Mouse (Mus musculus) limb, embryonic 15.5 days (tissue): ENCODE data around the gene Fmnl1. TPM values are rescaled to one million over a fixed set of nuclear protein-coding genes. Genes with fewer than 3 reads are reported as not detected.
A peak's percentile ranks its signal among the peaks of the same experiment; 100 is the strongest.

Experiments
- ATAC-seq: fragments of 200-750 bp; cut with Nextera tagmentation; 2 replicates; pipeline ENCODE4 v1.8.0; 2017; ENCODE audit warnings: low read depth, moderate TSS enrichment; ENCODE audit not compliant: insufficient number of reproducible peaks, low FRiP score, low TSS enrichment
- H3K27ac ChIP-seq: fragments of 300-500 bp; sonication (generic); 2 replicates; pipeline ENCODE4 v1.5.1; 2015; ENCODE audit warnings: moderate library complexity, mild to moderate bottlenecking, inconsistent platforms
- H3K27me3 ChIP-seq: fragments of 300-500 bp; sonication (generic); 2 replicates; pipeline ENCODE4 v1.6.1; 2015; ENCODE audit warnings: inconsistent platforms
- H3K36me3 ChIP-seq: fragments of 300-500 bp; sonication (generic); 2 replicates; pipeline ENCODE4 v1.6.1; 2015; ENCODE audit warnings: inconsistent platforms
- H3K4me1 ChIP-seq: fragments of 300-500 bp; sonication (generic); 2 replicates; pipeline ENCODE4 v1.6.1; 2015; ENCODE audit warnings: inconsistent platforms
- H3K4me2 ChIP-seq: fragments of 300-500 bp; sonication (generic); 2 replicates; pipeline ENCODE4 v1.6.1; 2015; ENCODE audit warnings: mild to moderate bottlenecking, inconsistent platforms
- H3K4me3 ChIP-seq: fragments of 300-500 bp; sonication (generic); 2 replicates; pipeline ENCODE4 v1.5.1; 2015; ENCODE audit warnings: mild to moderate bottlenecking, inconsistent platforms
- H3K9ac ChIP-seq: fragments of 300-500 bp; sonication (generic); 2 replicates; pipeline ENCODE4 v1.6.1; 2015; ENCODE audit warnings: inconsistent platforms
- H3K9me3 ChIP-seq: fragments of 300-500 bp; sonication (generic); 2 replicates; pipeline ENCODE4 v1.6.1; 2016; ENCODE audit warnings: inconsistent platforms
- WGBS: fragments of 180-500 bp; shearing (Covaris S2); methylation state at CpG from one replicate; pipeline ENCODE4 v1.1.7; 2015; 5-methylcytosine and 5-hydroxymethylcytosine counted together
- polyA plus RNA-seq: library from polyadenylated mRNA; unstranded; fragments of >200 nt; fragmentation: Nextera tagmentation; extraction: Ambion mirVana; gene quantifications from 2 replicates; pipeline ENCODE4 v1.2.1, GENCODE M21; 2015

Gene Fmnl1
- polyA plus RNA-seq, 1 experiment from 2014 or later, result 2.4 TPM

GRCm38 (mm10) chr11:103141944-103142255 is 29.0 kb upstream of the Fmnl1 start:
- H3K9me3 ChIP-seq, result no peaks in the 10 kb centered on the region
- H3K4me2 ChIP-seq, result no peak overlapping the region
- ATAC-seq, result no peak
- no peak overlapping the region for H3K9ac ChIP-seq
- peaks cover 17% of the 10 kb centered on the region for H3K36me3 ChIP-seq
- no peak overlapping the region for H3K4me3 ChIP-seq
- peaks cover 30% of the 10 kb centered on the region for H3K4me1 ChIP-seq
- H3K27me3 ChIP-seq, result no peaks in the 10 kb centered on the region
- WGBS, result 53% methylated on average over 1 of the region's 1 CpGs
- peak overlapping the region; percentile 83 for H3K27ac ChIP-seq

DNA sequence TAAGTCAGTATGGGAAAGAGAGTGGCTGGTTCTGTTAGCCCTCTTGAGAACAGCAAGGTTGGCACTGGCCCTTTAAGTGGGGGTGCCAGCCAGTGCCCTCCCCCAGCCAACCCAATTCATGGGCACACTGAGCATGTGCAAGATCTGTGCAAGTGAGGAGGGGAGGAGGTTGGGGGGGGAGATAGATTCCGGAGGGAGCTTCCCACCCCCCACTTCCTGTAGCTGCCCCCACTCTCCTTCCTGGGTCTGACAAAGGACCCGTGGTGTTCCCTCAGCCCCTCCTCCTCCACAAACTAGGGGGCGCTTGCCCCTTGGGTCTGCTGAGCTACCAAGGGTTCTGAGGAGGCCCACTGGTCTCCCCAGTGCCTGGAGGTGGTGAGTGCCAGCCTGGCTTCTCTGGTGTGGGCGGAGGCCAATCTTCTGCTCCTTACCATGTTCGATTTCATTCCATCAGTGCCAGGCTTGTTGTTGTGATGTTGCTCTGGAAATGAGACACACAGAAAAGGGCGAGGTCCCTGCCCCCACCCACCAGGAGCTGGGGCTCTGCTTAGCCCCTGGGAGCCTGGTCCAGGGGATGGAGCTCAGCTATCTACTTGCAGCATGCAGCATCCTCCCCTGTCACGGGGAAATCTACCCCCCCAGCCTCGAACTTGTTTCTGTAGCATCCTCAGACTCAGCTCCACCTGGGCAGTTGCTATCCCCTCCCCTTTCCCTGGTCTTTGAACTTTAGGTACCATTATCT is 28.3 kb upstream of the Fmnl1 start:
- H3K36me3 ChIP-seq, result peaks cover 17% of the 10 kb centered on the region
- no peaks in the 10 kb centered on the region for H3K27me3 ChIP-seq
- H3K27ac ChIP-seq, result peak overlapping the region; percentile 83
- H3K4me2 ChIP-seq, result peak overlapping the region; percentile 31
- peak; percentile 52 for ATAC-seq
- peaks cover 30% of the 10 kb centered on the region for H3K4me1 ChIP-seq
- peak overlapping the region; percentile 26 for H3K4me3 ChIP-seq
- no peaks in the 10 kb centered on the region for H3K9me3 ChIP-seq
- WGBS, result 24% methylated on average over 8 of the region's 8 CpGs
- no peak overlapping the region for H3K9ac ChIP-seq

GRCm38 (mm10) chr11:103144309-103145285 is 26.3 kb upstream of the Fmnl1 start:
- Histone ChIP-seq H3K27ac (0 out of 2 replicates have a peak overlapping the region, but pooled peaks have one; percentile 14), H3K36me3 (peaks cover 2% of the 10 kb centered on the region; the same call in 1 of the 2 replicates), H3K4me3 (no peak overlapping the region), H3K4me2 (no peak overlapping the region), H3K9me3 (no peaks in the 10 kb centered on the region), H3K4me1 (peaks cover 30% of the 10 kb centered on the region), H3K27me3 (no peaks in the 10 kb centered on the region), H3K9ac (no peak overlapping the region)
- 33% methylated on average over 12 of the region's 12 CpGs for WGBS
- ATAC-seq, result no peak

GRCm38 (mm10) chr11:103146386-103146785 is 24.5 kb upstream of the Fmnl1 start:
- Histone ChIP-seq H3K4me2 (no peak overlapping the region), H3K4me3 (no peak overlapping the region), H3K27ac (no peak overlapping the region), H3K4me1 (peaks cover 19% of the 10 kb centered on the region), H3K9me3 (no peaks in the 10 kb centered on the region), H3K9ac (no peak overlapping the region), H3K27me3 (no peaks in the 10 kb centered on the region), H3K36me3 (no peaks in the 10 kb centered on the region)
- 87% methylated on average over 4 of the region's 4 CpGs for WGBS
- no peak for ATAC-seq

DNA sequence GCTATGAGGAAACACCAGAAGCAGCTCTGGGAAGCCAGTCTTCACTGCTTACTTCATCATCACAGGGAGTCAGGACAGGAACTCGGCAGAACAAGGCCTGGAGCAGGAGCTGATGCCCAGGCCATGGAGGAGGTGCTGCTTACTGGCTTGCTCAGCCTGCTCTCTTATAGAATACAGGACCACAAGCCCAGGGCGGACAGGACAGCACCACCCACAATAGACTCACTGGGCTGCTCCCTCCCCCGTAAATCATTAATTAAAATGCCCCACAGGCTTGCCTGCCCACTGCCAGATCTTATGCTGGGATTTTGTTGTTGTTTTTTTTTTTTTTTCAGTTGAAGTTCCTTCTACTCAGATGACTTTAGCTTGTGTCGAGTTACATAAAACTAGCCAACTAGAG is 23.1 kb upstream of the Fmnl1 start:
- peaks cover 6% of the 10 kb centered on the region for H3K4me1 ChIP-seq
- no peaks in the 10 kb centered on the region for H3K9me3 ChIP-seq
- no peak overlapping the region for H3K4me2 ChIP-seq
- no peak for ATAC-seq
- no peak overlapping the region for H3K27ac ChIP-seq
- H3K36me3 ChIP-seq, result no peaks in the 10 kb centered on the region
- no peaks in the 10 kb centered on the region for H3K27me3 ChIP-seq
- 51% methylated on average over 4 of the region's 4 CpGs for WGBS
- H3K4me3 ChIP-seq, result no peak overlapping the region
- no peak overlapping the region for H3K9ac ChIP-seq

- Histone ChIP-seq H3K4me2 (no peak overlapping the region), H3K9me3 (no peaks in the 10 kb centered on the region), H3K27ac (no peak overlapping the region), H3K36me3 (no peaks in the 10 kb centered on the region), H3K4me1 (peaks cover under 1% of the 10 kb centered on the region; the same call in 1 of the 2 replicates), H3K9ac (no peak overlapping the region), H3K27me3 (no peaks in the 10 kb centered on the region), H3K4me3 (no peak overlapping the region)
- no peak for ATAC-seq
- WGBS, result 90% methylated on average over 4 of the region's 4 CpGs
These were observed 21.1 kb upstream of the Fmnl1 start for GRCm38 (mm10) chr11:103149771-103150170.

DNA sequence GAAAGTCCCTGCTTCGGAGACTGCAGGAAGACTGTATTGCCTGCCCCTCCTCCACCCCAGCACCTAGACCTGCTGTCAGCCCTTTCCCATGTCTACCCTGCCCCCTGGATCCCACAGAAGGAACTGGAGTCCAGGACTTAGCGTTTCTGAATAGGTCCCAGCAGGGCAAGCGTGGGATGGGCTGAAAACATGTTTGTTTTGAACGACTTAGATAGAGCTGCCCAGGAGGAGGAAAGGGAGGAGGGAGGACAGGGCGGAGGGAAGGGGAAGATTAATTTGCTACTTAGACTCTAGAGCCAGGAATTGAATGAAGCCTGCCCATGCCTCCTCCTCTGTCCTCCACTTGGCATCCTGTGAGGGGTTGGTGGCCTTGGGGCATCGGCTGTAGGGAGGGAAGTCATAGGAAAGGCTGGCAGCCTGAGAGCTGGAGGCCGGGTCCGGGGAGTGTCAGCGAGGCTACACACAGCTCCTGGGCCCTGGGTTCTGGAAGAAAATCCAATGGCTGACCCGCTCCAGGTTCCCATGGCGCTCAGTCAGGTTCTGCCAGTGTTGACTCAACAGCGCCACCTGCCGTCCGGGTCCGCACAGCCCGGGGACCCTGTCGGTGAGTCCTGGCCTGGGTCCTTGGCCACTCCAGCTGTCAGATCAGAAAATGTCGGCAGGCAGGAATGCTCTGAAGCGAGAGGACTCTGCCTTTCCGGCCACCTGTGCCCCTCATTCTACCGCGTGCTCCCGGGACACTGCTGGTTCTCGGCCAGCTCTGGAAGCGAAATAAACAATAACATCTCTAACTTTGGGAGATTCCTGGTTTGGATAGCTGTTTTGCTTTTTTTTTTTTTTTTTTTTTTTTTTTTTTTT is 12.1 kb upstream of the Fmnl1 start:
- peak; percentile 87 for ATAC-seq
- Histone ChIP-seq H3K9ac (peak overlapping the region; percentile 28; the same call in 1 of the 2 replicates), H3K9me3 (no peaks in the 10 kb centered on the region), H3K27me3 (no peaks in the 10 kb centered on the region), H3K36me3 (no peaks in the 10 kb centered on the region), H3K4me2 (peak overlapping the region; percentile 57), H3K4me1 (peaks cover 13% of the 10 kb centered on the region), H3K4me3 (peak overlapping the region; percentile 34), H3K27ac (peak overlapping the region; percentile 50; the same call in 1 of the 2 replicates)
- 1% methylated on average over 25 of the region's 25 CpGs for WGBS

GRCm38 (mm10) chr11:103160738-103161137 is 10.2 kb upstream of the Fmnl1 start:
- no peak overlapping the region for H3K4me3 ChIP-seq
- no peak overlapping the region for H3K9ac ChIP-seq
- no peaks in the 10 kb centered on the region for H3K27me3 ChIP-seq
- no peak overlapping the region for H3K27ac ChIP-seq
- no peaks in the 10 kb centered on the region for H3K9me3 ChIP-seq
- no peak overlapping the region for H3K4me2 ChIP-seq
- peaks cover 13% of the 10 kb centered on the region for H3K4me1 ChIP-seq
- WGBS, result 88% methylated on average over 11 of the region's 11 CpGs
- H3K36me3 ChIP-seq, result no peaks in the 10 kb centered on the region
- no peak for ATAC-seq

DNA sequence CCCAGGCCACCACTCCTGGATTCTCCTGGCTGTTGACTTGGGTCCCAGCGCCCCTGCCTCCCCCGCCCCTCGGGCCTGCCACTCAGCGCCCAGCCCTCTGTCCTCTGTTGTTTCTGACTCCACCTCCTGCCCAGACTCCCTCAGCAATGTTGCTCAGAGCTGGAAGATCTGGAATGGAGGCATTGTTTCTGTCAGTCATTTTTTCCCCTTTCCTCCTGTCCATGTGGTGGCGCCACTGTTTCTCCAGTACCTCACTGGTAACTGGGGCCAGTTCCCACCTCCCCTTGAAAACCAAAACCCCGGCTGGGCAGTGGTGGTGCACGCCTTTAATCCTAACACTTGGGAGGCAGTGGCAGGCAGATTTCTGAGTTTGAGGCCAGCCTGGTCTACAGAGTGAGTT is 9.5 kb upstream of the Fmnl1 start:
- ATAC-seq, result no peak
- H3K9me3 ChIP-seq, result no peaks in the 10 kb centered on the region

GRCm38 (mm10) chr11:103162132-103162531 is 8.8 kb upstream of the Fmnl1 start:
- no peak overlapping the region for H3K4me3 ChIP-seq
- H3K9me3 ChIP-seq, result no peaks in the 10 kb centered on the region
- no peak overlapping the region for H3K9ac ChIP-seq
- H3K27ac ChIP-seq, result no peak overlapping the region
- no peak for ATAC-seq
- WGBS, result 87% methylated on average over 5 of the region's 5 CpGs
- no peaks in the 10 kb centered on the region for H3K27me3 ChIP-seq
- no peaks in the 10 kb centered on the region for H3K36me3 ChIP-seq
- no peak overlapping the region for H3K4me2 ChIP-seq
- H3K4me1 ChIP-seq, result peaks cover 13% of the 10 kb centered on the region

More for the DNA sequence above, 9.5 kb upstream of the Fmnl1 start:
- H3K4me2 ChIP-seq, result no peak overlapping the region
- WGBS, result 78% methylated on average over 7 of the region's 7 CpGs
- H3K27ac ChIP-seq, result no peak overlapping the region
- peaks cover 13% of the 10 kb centered on the region for H3K4me1 ChIP-seq
- H3K4me3 ChIP-seq, result no peak overlapping the region
- no peaks in the 10 kb centered on the region for H3K27me3 ChIP-seq
- no peaks in the 10 kb centered on the region for H3K36me3 ChIP-seq
- no peak overlapping the region for H3K9ac ChIP-seq

- Histone ChIP-seq H3K27me3 (peaks cover 10% of the 10 kb centered on the region), H3K9ac (no peak overlapping the region), H3K4me1 (0 out of 2 replicates have a peak, but pooled peaks cover 1% of the 10 kb centered on the region), H3K27ac (no peak overlapping the region), H3K4me3 (no peak overlapping the region), H3K36me3 (no peaks in the 10 kb centered on the region), H3K9me3 (no peaks in the 10 kb centered on the region), H3K4me2 (no peak overlapping the region)
- 32% methylated on average over 10 of the region's 10 CpGs for WGBS
- no peak for ATAC-seq
These were observed 6.5 kb upstream of the Fmnl1 start for GRCm38 (mm10) chr11:103164391-103164790.
